Mouse (Mus musculus): ENCODE measurements around the gene Chchd3. TPM values are rescaled to one million over a fixed set of nuclear protein-coding genes. Genes with fewer than 3 reads are reported as not detected.

Chchd3 gene
- 334 TPM for polyA plus RNA-seq (2014; fragmentation: Illumina TruSeq; extraction: RNeasy Lipid Tissue Mini Kit (QIAGEN cat#74804); ENCODE audit: low read depth, low replicate concordance)

DNA sequence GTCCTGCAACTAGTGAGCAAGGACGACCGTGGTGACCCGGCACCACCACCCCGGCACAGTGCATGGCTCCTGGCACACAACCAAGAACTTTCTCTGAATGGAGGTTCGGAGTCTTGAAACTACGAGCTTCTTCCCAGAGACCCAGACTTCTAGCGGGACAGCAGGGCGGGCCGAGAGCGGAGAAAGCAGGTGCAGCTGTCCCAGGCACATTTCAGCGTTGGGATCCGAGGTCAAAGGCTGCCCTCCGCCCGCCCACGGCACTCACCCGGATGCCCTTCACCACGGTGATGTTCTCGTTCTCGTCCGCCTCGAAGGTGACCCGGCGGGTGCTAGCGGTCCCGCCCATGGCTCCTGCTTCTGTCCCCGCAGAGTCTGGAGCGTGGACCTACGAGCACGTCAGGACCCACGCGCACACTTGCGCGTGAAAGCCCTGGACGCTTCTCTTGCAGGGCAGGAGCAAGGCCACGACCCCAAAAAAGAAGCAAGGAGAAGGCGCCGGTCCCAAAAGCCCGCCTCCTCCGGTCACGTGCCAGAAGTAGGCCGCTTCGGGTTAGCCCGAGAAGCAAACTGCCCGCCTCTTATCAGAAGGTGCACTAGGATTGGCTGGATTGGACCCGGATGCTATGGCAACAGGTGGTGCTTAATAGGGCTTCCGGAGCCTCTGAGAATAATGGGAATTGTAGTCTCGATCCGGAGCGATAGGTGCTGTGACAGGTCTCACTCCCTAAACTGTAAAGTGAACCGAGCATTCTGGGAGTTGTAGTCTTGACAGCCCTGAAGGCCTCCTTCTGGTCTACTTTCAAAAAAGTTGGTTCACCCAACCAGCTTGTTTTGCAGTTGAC, at the start of gene Chchd3:
Chchd3 (minus strand) TSS at position 526 of the 842 bp plus-strand sequence.

Other genes with a start within 250 kb of the Chchd3 start
- 18.2 TPM for gene Exoc4, start 188.8 kb upstream of the Chchd3 start, polyA plus RNA-seq (2014; fragmentation: Illumina TruSeq; extraction: RNeasy Lipid Tissue Mini Kit (QIAGEN cat#74804); ENCODE audit: low read depth, low replicate concordance)